Mouse (Mus musculus): ENCODE data around the gene Kank2. TPM values are rescaled to one million over a fixed set of nuclear protein-coding genes. Genes with fewer than 3 reads are reported as not detected.

Gene Kank2
- polyA plus RNA-seq, 1 experiment: 15.4 TPM

DNA sequence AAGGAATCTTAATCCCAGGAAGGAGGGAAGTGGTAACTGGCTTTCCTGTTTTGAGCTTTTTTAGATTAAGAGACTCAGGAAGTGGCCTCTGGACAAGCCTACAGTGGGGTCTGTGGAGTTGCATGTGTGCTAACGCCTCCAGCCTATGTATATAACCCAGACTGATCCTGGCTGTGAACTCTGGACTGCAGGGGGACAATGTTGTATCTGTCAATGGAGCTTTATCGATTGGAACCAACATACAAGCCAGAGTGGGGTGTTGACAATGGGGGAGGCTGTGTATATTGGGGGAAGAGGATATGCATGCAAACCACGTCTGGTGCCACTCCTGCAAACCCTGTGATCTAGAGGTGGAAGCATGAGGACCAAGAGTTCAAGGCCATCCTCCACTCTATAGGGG is 7.8 kb upstream of the Kank2 start:
- Histone ChIP-seq H3K36me3 (ENCODE audit: control insufficient read depth, insufficient read depth, low read length) (no peaks in the 10 kb centered on the region), H3K27me3 (ENCODE audit: control insufficient read depth, insufficient read depth, low read length) (no peaks in the 10 kb centered on the region), H3K27ac (ENCODE audit: insufficient read depth, low read length) (no peak overlapping the region), H3K4me1 (ENCODE audit: control insufficient read depth, insufficient read depth, insufficient read length) (no peaks in the 10 kb centered on the region), H3K4me3 (ENCODE audit: extremely low read depth, insufficient read depth, insufficient read length) (no peak overlapping the region)
- TF ChIP-seq CTCF (IDR thresholded peaks at IDR 0.05; ENCODE audit: extremely low read depth, insufficient read depth, insufficient read length, insufficient replicate concordance): no peak
- TF ChIP-seq POLR2A (IDR thresholded peaks at IDR 0.05; ENCODE audit: low read depth, low read length): no peak
- DNase-seq (ENCODE audit: low read depth in 1 of 2, low spot score in 2 of 2): no peak
- 22% methylated on average over 3 of the region's 3 CpGs for WGBS

DNA sequence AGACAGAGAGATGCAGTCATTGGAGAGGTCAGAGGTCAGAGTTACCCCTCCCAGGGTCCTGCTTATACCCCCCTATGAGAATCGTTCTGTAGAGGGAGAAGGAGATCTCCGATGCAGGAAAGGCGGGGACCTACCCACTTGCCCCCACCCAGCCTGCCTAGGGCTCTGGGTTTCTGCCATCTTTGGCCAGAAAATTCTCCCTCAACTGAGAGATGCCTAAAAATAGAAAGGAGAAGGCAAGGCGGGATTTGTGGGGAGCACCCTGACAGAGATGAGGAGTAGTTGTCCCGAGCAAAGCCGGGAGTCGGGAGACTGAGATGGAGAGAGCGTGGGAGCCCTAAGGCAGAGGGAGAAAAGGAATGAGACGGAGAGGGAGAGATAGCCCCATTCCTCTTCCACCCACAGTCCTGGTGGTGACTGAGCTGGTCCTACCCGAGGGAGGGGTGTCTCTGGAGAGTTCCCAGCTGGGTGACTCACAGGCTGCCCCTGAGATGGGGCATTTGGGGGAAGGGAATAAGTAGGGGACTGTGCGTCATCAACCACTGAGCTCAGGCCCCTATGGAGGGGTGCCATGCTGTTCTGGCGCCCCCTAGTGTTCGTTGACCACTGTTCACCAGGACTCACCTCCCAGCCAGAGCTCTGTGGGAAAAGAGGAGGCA is 5.6 kb upstream of the Kank2 start:
- Histone ChIP-seq H3K4me3 (ENCODE audit: extremely low read depth, insufficient read depth, insufficient read length) (no peak overlapping the region), H3K27me3 (ENCODE audit: control insufficient read depth, insufficient read depth, low read length) (no peaks in the 10 kb centered on the region), H3K4me1 (ENCODE audit: control insufficient read depth, insufficient read depth, insufficient read length) (no peaks in the 10 kb centered on the region), H3K27ac (ENCODE audit: insufficient read depth, low read length) (no peak overlapping the region), H3K36me3 (ENCODE audit: control insufficient read depth, insufficient read depth, low read length) (no peaks in the 10 kb centered on the region)
- 44% methylated on average over 13 of the region's 13 CpGs for WGBS
- TF ChIP-seq CTCF (IDR thresholded peaks at IDR 0.05; ENCODE audit: extremely low read depth, insufficient read depth, insufficient read length, insufficient replicate concordance) (peak; percentile 93), POLR2A (IDR thresholded peaks at IDR 0.05; ENCODE audit: low read depth, low read length) (no peak)
- peak; percentile 25 to 66 for DNase-seq (ENCODE audit: low read depth in 1 of 2, low spot score in 2 of 2)

DNA sequence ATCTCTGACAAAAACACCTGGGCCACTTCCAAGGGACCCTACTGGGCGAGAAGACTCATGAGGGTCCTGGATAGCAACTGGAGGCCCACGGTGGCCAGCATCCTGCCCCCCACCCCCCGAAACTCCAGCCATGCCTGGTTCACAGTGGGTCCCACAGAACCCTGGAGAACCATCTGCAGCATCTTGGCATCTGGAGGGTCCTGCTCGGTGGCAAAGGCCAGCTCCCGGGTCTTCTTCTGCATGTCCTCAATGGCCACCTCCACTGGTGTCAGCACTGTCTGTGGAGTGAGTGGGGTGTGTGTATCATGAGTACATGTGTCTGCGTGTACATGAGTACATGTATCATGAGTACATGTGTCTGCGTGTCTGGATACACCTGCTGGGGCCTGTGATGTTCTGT is 3.0 kb upstream of the Kank2 start:
- no peak for TF ChIP-seq POLR2A (IDR thresholded peaks at IDR 0.05; ENCODE audit: low read depth, low read length)
- TF ChIP-seq CTCF (IDR thresholded peaks at IDR 0.05; ENCODE audit: extremely low read depth, insufficient read depth, insufficient read length, insufficient replicate concordance): no peak
- Histone ChIP-seq H3K4me3 (ENCODE audit: extremely low read depth, insufficient read depth, insufficient read length) (no peak overlapping the region), H3K36me3 (ENCODE audit: control insufficient read depth, insufficient read depth, low read length) (no peaks in the 10 kb centered on the region), H3K27ac (ENCODE audit: insufficient read depth, low read length) (no peak overlapping the region), H3K27me3 (ENCODE audit: control insufficient read depth, insufficient read depth, low read length) (peaks cover 4% of the 10 kb centered on the region; the same call in 1 of the 2 replicates), H3K4me1 (ENCODE audit: control insufficient read depth, insufficient read depth, insufficient read length) (peaks cover 8% of the 10 kb centered on the region; the same call in 1 of the 2 replicates)
- WGBS: 91% methylated on average over 7 of the region's 7 CpGs
- no peak for DNase-seq (ENCODE audit: low read depth in 1 of 2, low spot score in 2 of 2)

DNA sequence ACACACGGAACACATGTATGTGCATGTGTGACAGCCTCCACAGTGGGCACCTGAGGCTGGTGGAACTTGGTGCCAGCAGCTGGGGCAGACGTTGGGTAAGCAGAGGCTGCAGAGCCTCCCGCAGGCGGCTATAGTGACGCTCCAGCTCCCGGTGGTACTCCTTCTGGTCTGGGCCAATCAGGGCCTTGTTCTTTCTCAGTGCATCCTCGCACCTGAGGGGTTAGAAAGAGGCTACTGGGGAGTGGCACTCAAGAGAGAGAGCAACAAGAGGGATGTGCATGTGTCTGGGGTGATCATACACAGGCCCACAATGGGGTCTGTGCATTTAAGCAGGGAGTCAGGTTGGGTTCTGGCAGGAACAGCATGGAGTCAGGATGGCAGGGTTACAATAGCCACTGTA is 2.6 kb upstream of the Kank2 start:
- no peak for DNase-seq (ENCODE audit: low read depth in 1 of 2, low spot score in 2 of 2)
- Histone ChIP-seq H3K36me3 (ENCODE audit: control insufficient read depth, insufficient read depth, low read length) (no peaks in the 10 kb centered on the region), H3K27me3 (ENCODE audit: control insufficient read depth, insufficient read depth, low read length) (peaks cover 4% of the 10 kb centered on the region; the same call in 1 of the 2 replicates), H3K4me1 (ENCODE audit: control insufficient read depth, insufficient read depth, insufficient read length) (peaks cover 8% of the 10 kb centered on the region; the same call in 1 of the 2 replicates), H3K4me3 (ENCODE audit: extremely low read depth, insufficient read depth, insufficient read length) (no peak overlapping the region), H3K27ac (ENCODE audit: insufficient read depth, low read length) (no peak overlapping the region)
- no peak for TF ChIP-seq CTCF (IDR thresholded peaks at IDR 0.05; ENCODE audit: extremely low read depth, insufficient read depth, insufficient read length, insufficient replicate concordance)
- TF ChIP-seq POLR2A (IDR thresholded peaks at IDR 0.05; ENCODE audit: low read depth, low read length): no peak
- 86% methylated on average over 7 of the region's 7 CpGs for WGBS

DNA sequence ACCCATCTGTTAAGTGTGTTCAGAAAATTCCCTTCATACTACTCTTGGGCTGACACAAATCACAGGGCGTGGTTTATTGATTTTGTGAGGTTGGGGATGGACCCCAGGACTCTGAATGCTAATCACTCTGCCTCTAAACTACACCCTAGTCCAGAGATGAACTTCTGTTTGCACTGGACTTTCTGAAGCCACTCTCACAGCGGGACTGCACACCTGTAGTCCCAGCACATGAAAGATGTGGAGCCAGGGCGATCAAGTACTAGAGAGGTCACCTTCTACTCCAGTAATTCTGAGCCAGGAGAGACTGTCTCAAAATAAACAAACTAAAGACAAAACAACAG is 436 bp upstream of the Kank2 start:
- DNase-seq (ENCODE audit: low read depth in 1 of 2, low spot score in 2 of 2): no peak
- peaks cover 8% of the 10 kb centered on the region; the same call in 1 of the 2 replicates for H3K4me1 ChIP-seq (ENCODE audit: control insufficient read depth, insufficient read depth, insufficient read length)
- peaks cover 4% of the 10 kb centered on the region; the same call in 1 of the 2 replicates for H3K27me3 ChIP-seq (ENCODE audit: control insufficient read depth, insufficient read depth, low read length)
- 73% methylated on average over 3 of the region's 3 CpGs for WGBS
- H3K27ac ChIP-seq (ENCODE audit: insufficient read depth, low read length): no peak overlapping the region
- peak overlapping the region; percentile 79; the same call in 1 of the 2 replicates for H3K4me3 ChIP-seq (ENCODE audit: extremely low read depth, insufficient read depth, insufficient read length)
- no peaks in the 10 kb centered on the region for H3K36me3 ChIP-seq (ENCODE audit: control insufficient read depth, insufficient read depth, low read length)
- no peak for TF ChIP-seq CTCF (IDR thresholded peaks at IDR 0.05; ENCODE audit: extremely low read depth, insufficient read depth, insufficient read length, insufficient replicate concordance)
- no peak for TF ChIP-seq POLR2A (IDR thresholded peaks at IDR 0.05; ENCODE audit: low read depth, low read length)

DNA sequence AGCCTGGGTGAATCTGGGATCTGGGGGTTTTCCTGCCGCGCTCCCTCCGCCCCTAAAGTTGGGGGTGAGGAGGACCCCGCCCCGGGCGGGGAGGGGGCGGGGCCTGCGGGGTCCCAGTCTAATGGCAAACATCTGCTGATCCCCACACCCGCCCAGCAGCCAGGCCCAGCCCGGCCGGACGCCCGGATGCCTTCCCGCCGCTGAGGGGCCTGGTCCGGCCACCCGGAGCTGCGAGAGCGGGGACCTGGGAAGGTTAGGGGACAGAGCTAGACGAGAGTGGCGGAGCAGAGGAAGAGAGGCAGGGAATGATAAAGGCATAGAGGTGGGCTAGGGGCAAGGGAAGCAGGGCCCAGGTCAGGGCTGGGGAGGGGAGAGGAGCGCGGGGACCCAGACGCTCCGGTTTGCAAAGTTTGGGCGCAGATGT is 611 bp downstream of the Kank2 start:
- TF ChIP-seq CTCF (IDR thresholded peaks at IDR 0.05; ENCODE audit: extremely low read depth, insufficient read depth, insufficient read length, insufficient replicate concordance) (no peak), POLR2A (IDR thresholded peaks at IDR 0.05; ENCODE audit: low read depth, low read length) (no peak)
- H3K27ac ChIP-seq (ENCODE audit: insufficient read depth, low read length): peak overlapping the region; percentile 70; the same call in 1 of the 2 replicates
- H3K4me3 ChIP-seq (ENCODE audit: extremely low read depth, insufficient read depth, insufficient read length): peak overlapping the region; percentile 79
- H3K27me3 ChIP-seq (ENCODE audit: control insufficient read depth, insufficient read depth, low read length): peaks cover 4% of the 10 kb centered on the region; the same call in 1 of the 2 replicates
- DNase-seq (ENCODE audit: low read depth in 1 of 2, low spot score in 2 of 2): peak in 1 of 2 experiments; percentile 22
- peaks cover 8% of the 10 kb centered on the region; the same call in 1 of the 2 replicates for H3K4me1 ChIP-seq (ENCODE audit: control insufficient read depth, insufficient read depth, insufficient read length)
- no peaks in the 10 kb centered on the region for H3K36me3 ChIP-seq (ENCODE audit: control insufficient read depth, insufficient read depth, low read length)
- WGBS: 6% methylated on average over 23 of the region's 26 CpGs

DNA sequence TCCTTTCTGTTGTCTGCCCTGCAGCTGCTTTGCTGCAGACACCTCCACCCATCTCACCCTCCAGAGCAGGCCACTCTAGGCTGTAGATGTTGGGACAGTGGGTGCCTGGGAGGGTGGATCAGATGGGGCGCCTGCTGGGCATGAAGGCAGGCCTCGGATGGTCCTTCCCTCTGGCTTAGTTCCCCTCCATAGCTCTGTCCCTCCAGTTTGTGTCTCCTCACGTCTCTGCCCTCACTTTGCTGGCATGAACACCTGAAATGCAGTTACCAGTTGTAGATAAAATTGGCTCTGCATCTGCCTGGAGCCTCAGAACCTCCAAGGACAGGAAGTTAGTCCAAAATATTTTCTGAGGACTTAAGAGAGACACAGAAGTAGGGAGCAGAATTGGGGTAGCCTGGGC is 1.6 kb downstream of the Kank2 start:
- WGBS: 78% methylated on average over 3 of the region's 3 CpGs
- TF ChIP-seq POLR2A (IDR thresholded peaks at IDR 0.05; ENCODE audit: low read depth, low read length) (no peak), CTCF (IDR thresholded peaks at IDR 0.05; ENCODE audit: extremely low read depth, insufficient read depth, insufficient read length, insufficient replicate concordance) (no peak)
- no peak for DNase-seq (ENCODE audit: low read depth in 1 of 2, low spot score in 2 of 2)
- Histone ChIP-seq H3K4me1 (ENCODE audit: control insufficient read depth, insufficient read depth, insufficient read length) (peaks cover 8% of the 10 kb centered on the region; the same call in 1 of the 2 replicates), H3K4me3 (ENCODE audit: extremely low read depth, insufficient read depth, insufficient read length) (no peak overlapping the region), H3K36me3 (ENCODE audit: control insufficient read depth, insufficient read depth, low read length) (no peaks in the 10 kb centered on the region), H3K27me3 (ENCODE audit: control insufficient read depth, insufficient read depth, low read length) (peaks cover 4% of the 10 kb centered on the region; the same call in 1 of the 2 replicates), H3K27ac (ENCODE audit: insufficient read depth, low read length) (peak overlapping the region; percentile 10; the same call in 1 of the 2 replicates)
